Mouse (Mus musculus) neural tube, embryonic 14.5 days (tissue): ENCODE results near the gene Mgrn1. TPM values are rescaled to one million over a fixed set of nuclear protein-coding genes. Genes with fewer than 3 reads are reported as not detected.

Experiments
- ATAC-seq: fragments of 200-750 bp; cut with Nextera tagmentation; 2 replicates; pipeline ENCODE4 v1.8.0; 2017; ENCODE audit warnings: low read depth, mild to moderate bottlenecking, moderate TSS enrichment, moderate library complexity
- H3K27ac ChIP-seq: fragments of 300-500 bp; sonication (generic); 2 replicates; pipeline ENCODE4 v1.5.1; 2014; ENCODE audit warnings: low read depth, mild to moderate bottlenecking, control low read depth, low read length, moderate library complexity, mixed read lengths
- H3K27me3 ChIP-seq: fragments of 300-500 bp; sonication (generic); 2 replicates; pipeline ENCODE4 v1.6.1; 2014; ENCODE audit warnings: low read length; ENCODE audit not compliant: control insufficient read depth, insufficient read depth
- H3K36me3 ChIP-seq: fragments of 300-500 bp; sonication (generic); 2 replicates; pipeline ENCODE4 v1.6.1; 2014; ENCODE audit warnings: low read length, mixed read lengths; ENCODE audit not compliant: control insufficient read depth, insufficient read depth
- H3K4me1 ChIP-seq: fragments of 300-500 bp; sonication (generic); 2 replicates; pipeline ENCODE4 v1.6.1; 2014; ENCODE audit warnings: low read length; ENCODE audit not compliant: control insufficient read depth, insufficient read depth
- H3K4me2 ChIP-seq: fragments of 300-500 bp; sonication (generic); 2 replicates; pipeline ENCODE4 v1.6.1; 2014; ENCODE audit warnings: mild to moderate bottlenecking, low read depth, low read length, control low read depth
- H3K4me3 ChIP-seq: fragments of 300-500 bp; sonication (generic); 2 replicates; pipeline ENCODE4 v1.5.1; 2014; ENCODE audit warnings: low read depth, low read length, control low read depth, mixed read lengths
- H3K9ac ChIP-seq: fragments of 300-500 bp; sonication (generic); replicated peaks from 2 replicates; pipeline ENCODE4 v1.6.1; 2014; ENCODE audit warnings: low read depth, mild to moderate bottlenecking, control low read depth, low read length, mixed read lengths
- H3K9me3 ChIP-seq: fragments of 300-500 bp; sonication (generic); 2 replicates; pipeline ENCODE4 v1.6.1; 2016; ENCODE audit warnings: low read length; ENCODE audit not compliant: control insufficient read depth
- WGBS: fragments of 180-500 bp; shearing (Covaris S2); extraction: QIAGEN DNeasy Blood & Tissue Kit; methylation state at CpG from one replicate; pipeline ENCODE4 v1.1.7; 2014; 5-methylcytosine and 5-hydroxymethylcytosine counted together
- polyA plus RNA-seq: library from polyadenylated mRNA; unstranded; fragments of >200 nt; fragmentation: Nextera tagmentation; extraction: Ambion mirVana; gene quantifications from 2 replicates; pipeline ENCODE4 v1.2.1, GENCODE M21; 2014

The Mgrn1 gene
- polyA plus RNA-seq, 1 experiment from 2014 or later, result 128 TPM

DNA sequence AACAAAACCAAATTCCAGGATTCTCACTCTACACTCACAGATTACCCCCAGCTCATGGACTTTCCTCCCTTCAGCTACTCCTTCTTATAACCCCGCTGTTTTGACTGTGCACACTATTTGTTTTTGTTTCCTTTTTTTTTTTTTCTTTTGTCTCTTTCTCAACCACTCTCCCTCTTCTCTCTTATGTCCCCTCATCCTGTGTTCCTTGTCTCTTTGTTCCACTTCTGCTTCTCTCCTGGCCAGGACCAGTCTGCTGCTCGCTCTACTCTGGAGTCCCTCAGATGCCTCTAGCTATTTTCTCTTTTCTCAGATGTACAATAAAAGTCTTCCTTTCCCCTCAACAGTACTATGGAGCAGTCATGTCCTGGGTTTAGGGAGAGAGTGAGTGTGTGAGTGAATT lies 16.3 kb downstream of the Mgrn1 start:
- Histone ChIP-seq H3K36me3 (no peaks in the 10 kb centered on the region), H3K4me1 (peaks cover 2% of the 10 kb centered on the region; the same call in 1 of the 2 replicates), H3K27me3 (no peaks in the 10 kb centered on the region), H3K9me3 (no peaks in the 10 kb centered on the region), H3K4me2 (no peak overlapping the region), H3K27ac (no peak overlapping the region), H3K4me3 (no peak overlapping the region), H3K9ac (no peak overlapping the region)
- ATAC-seq, result no peak
- 80% methylated on average over 2 of the region's 2 CpGs for WGBS

DNA sequence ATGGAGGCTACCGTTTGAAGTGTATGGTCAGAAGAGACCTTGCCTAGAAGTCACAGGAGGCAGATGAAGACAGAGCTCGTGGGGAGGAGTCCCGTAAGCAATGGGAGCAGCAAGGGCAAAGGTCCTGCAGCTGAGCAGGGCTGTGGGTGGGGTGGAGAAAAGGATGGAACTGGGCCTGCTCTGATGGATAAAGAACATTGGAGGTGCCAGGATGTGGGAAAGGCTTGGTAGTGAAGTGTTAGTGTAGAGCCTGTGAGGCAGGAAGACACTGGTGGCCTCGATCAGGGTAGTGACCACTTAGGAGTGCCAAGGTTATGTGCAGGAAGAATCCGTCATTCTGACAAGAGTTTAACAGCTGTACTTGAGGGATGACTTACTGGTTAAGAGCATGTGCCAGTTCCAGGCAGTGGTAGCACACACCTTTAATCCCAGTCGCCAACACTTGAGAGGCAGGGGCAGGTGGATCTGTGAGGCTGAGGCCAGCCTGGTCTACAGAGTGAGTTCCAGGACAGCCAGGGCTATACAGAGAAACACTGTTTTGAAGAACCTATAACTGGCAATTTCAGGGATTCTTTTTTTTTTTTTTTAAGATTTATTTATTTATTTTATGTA lies 17.5 kb downstream of the Mgrn1 start:
- no peak overlapping the region for H3K4me2 ChIP-seq
- 84% methylated on average over 6 of the region's 6 CpGs for WGBS
- H3K27me3 ChIP-seq, result no peaks in the 10 kb centered on the region
- H3K4me3 ChIP-seq, result no peak overlapping the region
- no peak overlapping the region for H3K27ac ChIP-seq
- ATAC-seq, result no peak
- H3K9ac ChIP-seq, result no peak overlapping the region
- peaks cover 2% of the 10 kb centered on the region; the same call in 1 of the 2 replicates for H3K4me1 ChIP-seq
- no peaks in the 10 kb centered on the region for H3K36me3 ChIP-seq
- no peaks in the 10 kb centered on the region for H3K9me3 ChIP-seq

DNA sequence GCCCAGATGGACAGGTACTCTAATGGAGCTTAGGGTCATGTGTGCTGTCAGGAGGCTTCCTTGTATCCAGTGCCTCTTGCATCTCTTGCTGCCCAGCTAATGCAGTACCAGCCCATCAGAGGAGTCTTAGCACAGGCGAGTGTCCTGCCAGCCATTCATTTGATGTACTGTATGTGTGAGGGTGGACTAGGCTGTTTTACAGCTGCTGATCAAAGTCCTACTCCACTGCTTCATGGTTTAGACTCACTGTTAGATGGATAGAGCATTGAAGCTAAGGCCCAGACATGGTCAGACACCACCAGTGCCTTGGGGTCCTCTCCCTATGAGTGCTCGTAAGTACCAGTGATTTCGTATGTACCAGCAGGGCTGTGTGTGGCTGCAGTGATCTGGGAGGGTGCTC lies 18.8 kb downstream of the Mgrn1 start:
- H3K27ac ChIP-seq, result no peak overlapping the region
- H3K9ac ChIP-seq, result no peak overlapping the region
- H3K4me3 ChIP-seq, result no peak overlapping the region
- WGBS, result 94% methylated on average over 3 of the region's 3 CpGs
- ATAC-seq, result no peak
- no peaks in the 10 kb centered on the region for H3K9me3 ChIP-seq
- peaks cover 8% of the 10 kb centered on the region; the same call in 1 of the 2 replicates for H3K36me3 ChIP-seq
- H3K4me1 ChIP-seq, result peaks cover 2% of the 10 kb centered on the region; the same call in 1 of the 2 replicates
- no peak overlapping the region for H3K4me2 ChIP-seq
- no peaks in the 10 kb centered on the region for H3K27me3 ChIP-seq

DNA sequence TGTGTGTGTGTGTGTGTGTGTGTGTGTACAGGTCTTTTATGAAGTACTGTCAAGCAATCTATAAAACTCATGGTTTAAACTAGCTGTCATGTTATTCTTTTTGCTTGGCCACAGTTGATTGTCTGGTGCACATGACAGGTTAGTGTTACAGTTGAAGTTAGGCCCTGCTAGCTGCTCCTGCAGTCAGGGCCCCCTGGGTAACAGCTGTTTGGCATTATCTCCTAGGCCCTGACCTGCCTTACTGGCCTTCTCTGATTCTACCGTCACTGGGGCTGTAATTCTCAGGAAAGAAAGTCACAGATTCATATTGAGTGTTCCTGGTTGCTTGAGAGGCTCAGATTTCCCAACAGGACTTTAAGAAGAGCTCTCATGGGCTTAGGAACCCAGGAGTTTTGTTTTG lies 19.5 kb downstream of the Mgrn1 start:
- Histone ChIP-seq H3K27me3 (no peaks in the 10 kb centered on the region), H3K4me1 (peaks cover 2% of the 10 kb centered on the region; the same call in 1 of the 2 replicates), H3K36me3 (peaks cover 10% of the 10 kb centered on the region), H3K9ac (no peak overlapping the region), H3K27ac (no peak overlapping the region), H3K4me3 (no peak overlapping the region), H3K4me2 (no peak overlapping the region), H3K9me3 (no peaks in the 10 kb centered on the region)
- 71% methylated on average over 1 of the region's 1 CpGs for WGBS
- ATAC-seq, result no peak

DNA sequence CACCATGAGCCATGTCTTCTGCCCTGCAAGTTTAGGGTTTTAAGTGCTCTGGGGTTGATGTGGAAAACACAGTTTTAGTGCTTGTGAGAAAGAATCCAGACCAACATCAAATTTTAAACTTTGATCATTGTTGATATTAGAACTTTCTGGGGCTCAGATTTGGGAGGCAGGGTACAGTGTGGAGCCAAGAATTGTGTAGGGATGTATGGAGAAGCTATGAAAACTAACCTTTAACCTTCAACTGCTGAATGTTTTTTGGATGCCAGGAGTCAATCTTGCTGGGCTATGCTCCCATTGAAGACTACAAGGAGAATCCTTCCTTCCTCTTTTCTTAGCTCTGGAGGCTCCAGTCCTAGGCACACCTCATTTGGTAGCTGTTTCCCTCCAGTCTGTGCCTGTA lies 20.5 kb downstream of the Mgrn1 start:
- Histone ChIP-seq H3K27me3 (no peaks in the 10 kb centered on the region), H3K4me2 (no peak overlapping the region), H3K36me3 (peaks cover 19% of the 10 kb centered on the region), H3K4me3 (no peak overlapping the region), H3K9me3 (no peaks in the 10 kb centered on the region), H3K4me1 (no peaks in the 10 kb centered on the region), H3K9ac (no peak overlapping the region), H3K27ac (no peak overlapping the region)
- no peak for ATAC-seq

DNA sequence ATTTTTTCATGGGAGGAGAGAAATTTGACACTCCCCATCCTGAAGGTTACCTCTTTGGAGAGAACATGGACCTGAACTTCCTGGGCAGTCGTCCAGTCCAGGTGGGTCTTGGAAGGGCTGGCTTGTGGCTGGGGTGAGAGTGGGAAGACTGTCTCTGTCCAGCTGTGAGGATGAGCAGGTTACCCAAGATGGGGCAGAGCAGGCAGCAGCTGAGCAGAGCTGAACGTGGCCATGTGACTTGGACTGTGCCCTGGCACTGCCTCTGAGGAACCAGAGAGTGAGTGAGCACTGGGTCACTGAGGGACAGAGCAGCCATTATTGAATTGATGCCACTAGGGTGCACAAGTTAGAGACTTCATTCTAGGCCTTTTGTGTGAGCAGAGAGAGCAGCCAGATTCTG lies 21.3 kb downstream of the Mgrn1 start:
- no peak for ATAC-seq
- 79% methylated on average over 2 of the region's 2 CpGs for whole genome bisulfite sequencing
- Histone ChIP-seq H3K27ac (no peak overlapping the region), H3K9me3 (no peaks in the 10 kb centered on the region), H3K4me2 (no peak overlapping the region), H3K36me3 (peaks cover 26% of the 10 kb centered on the region), H3K4me1 (no peaks in the 10 kb centered on the region), H3K4me3 (no peak overlapping the region), H3K27me3 (no peaks in the 10 kb centered on the region), H3K9ac (no peak overlapping the region)

DNA sequence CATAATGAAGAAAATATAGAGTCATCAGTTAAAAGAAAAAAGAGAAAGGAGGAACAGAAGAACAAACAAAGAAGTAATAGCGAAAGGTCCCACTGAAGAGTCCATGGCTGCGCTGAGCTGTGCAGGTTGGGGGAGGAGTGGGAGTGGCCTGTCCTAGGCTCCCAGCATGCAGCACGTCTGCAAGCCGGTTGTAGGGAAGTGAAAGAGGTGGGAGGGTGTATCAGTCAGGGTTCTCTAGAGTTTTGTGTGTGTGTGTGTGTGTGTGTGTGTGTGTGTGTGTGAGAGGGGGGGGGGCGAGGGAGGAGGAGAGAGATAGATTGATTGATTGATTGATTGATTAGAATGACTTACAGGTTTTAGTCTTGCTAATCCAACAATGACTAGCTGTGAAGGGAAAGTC lies 21.9 kb downstream of the Mgrn1 start:
- H3K4me2 ChIP-seq, result no peak overlapping the region
- H3K4me1 ChIP-seq, result no peaks in the 10 kb centered on the region
- WGBS, result 43% methylated on average over 5 of the region's 5 CpGs
- peaks cover 31% of the 10 kb centered on the region for H3K36me3 ChIP-seq
- no peaks in the 10 kb centered on the region for H3K27me3 ChIP-seq
- H3K4me3 ChIP-seq, result no peak overlapping the region
- no peak for ATAC-seq
- H3K9ac ChIP-seq, result no peak overlapping the region
- no peak overlapping the region for H3K27ac ChIP-seq
- H3K9me3 ChIP-seq, result no peaks in the 10 kb centered on the region

DNA sequence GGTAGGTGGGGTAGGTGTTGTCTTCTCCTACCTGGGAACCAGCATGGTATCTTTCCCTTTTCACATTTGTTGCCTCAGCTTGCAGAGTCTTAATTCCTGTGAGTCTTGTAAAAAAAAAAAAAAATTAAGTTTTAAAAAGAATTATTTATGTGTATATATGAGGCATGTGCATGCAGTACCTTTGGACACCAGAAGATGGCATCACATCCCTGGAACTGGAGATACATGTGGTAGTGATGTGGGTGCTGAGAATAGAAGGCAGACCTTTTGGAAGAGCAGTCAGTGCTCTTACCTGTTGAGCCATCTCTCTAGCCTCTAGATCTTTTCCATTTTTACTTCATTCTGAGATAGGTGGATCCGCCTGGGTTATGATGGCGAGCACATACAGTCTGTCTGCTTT lies 23.7 kb downstream of the Mgrn1 start:
- H3K9me3 ChIP-seq, result no peaks in the 10 kb centered on the region
- WGBS, result 98% methylated on average over 2 of the region's 2 CpGs
- no peaks in the 10 kb centered on the region for H3K4me1 ChIP-seq
- peaks cover 36% of the 10 kb centered on the region for H3K36me3 ChIP-seq
- no peak overlapping the region for H3K27ac ChIP-seq
- no peak for ATAC-seq
- no peak overlapping the region for H3K4me2 ChIP-seq
- H3K4me3 ChIP-seq, result no peak overlapping the region
- no peak overlapping the region for H3K9ac ChIP-seq
- H3K27me3 ChIP-seq, result no peaks in the 10 kb centered on the region

DNA sequence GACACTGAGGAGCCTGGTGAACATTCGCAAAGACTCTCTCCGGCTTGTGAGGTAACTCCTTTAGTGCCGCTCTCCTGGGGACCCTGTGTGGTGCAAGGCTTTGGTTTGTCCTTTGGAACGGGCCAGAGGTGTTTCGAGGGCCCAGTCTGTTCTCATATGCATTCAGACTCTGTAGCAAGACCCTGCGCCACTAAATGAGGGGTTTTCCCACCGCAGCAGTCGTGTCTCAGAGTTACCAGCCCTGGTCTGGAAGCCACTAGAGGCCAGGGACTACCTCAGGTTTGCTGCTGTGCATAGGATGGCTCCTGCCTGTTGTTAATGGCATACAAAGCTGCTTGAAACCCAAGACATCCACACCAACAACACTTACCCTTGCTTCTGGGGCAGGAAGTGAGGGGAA lies 24.7 kb downstream of the Mgrn1 start:
- Histone ChIP-seq H3K36me3 (peaks cover 43% of the 10 kb centered on the region), H3K27me3 (no peaks in the 10 kb centered on the region)
- ATAC-seq, result no peak

More for the DNA sequence above, 24.7 kb downstream of the Mgrn1 start:
- Histone ChIP-seq H3K4me1 (no peaks in the 10 kb centered on the region), H3K9me3 (no peaks in the 10 kb centered on the region), H3K4me2 (no peak overlapping the region), H3K4me3 (no peak overlapping the region), H3K9ac (no peak overlapping the region), H3K27ac (no peak overlapping the region)
- 98% methylated on average over 8 of the region's 8 CpGs for WGBS
